Mouse (Mus musculus) stomach, embryonic 15.5 days (tissue): ENCODE results near the gene Ttll6. TPM values are rescaled to one million over a fixed set of nuclear protein-coding genes. Genes with fewer than 3 reads are reported as not detected.

Source experiments
- ATAC-seq: fragments of 200-750 bp; cut with Nextera tagmentation; 2 replicates; pipeline ENCODE4 v1.8.0; 2017; ENCODE audit warnings: low read depth, moderate number of reproducible peaks, moderate TSS enrichment; ENCODE audit not compliant: insufficient read depth, low FRiP score
- H3K27ac ChIP-seq: fragments of 300-500 bp; sonication (generic); 2 replicates; pipeline ENCODE4 v1.5.1; 2015; ENCODE audit warnings: mild to moderate bottlenecking, inconsistent platforms
- H3K27me3 ChIP-seq: fragments of 300-500 bp; sonication (generic); replicated peaks from 2 replicates; pipeline ENCODE4 v1.6.1; 2015; ENCODE audit warnings: inconsistent platforms
- H3K36me3 ChIP-seq: fragments of 300-500 bp; sonication (generic); 2 replicates; pipeline ENCODE4 v1.6.1; 2015; ENCODE audit warnings: inconsistent platforms
- H3K4me1 ChIP-seq: fragments of 300-500 bp; sonication (generic); 2 replicates; pipeline ENCODE4 v1.6.1; 2015; ENCODE audit warnings: inconsistent platforms
- H3K4me2 ChIP-seq: fragments of 300-500 bp; sonication (generic); 2 replicates; pipeline ENCODE4 v1.6.1; 2015; ENCODE audit warnings: mild to moderate bottlenecking, inconsistent platforms
- H3K4me3 ChIP-seq: fragments of 300-500 bp; sonication (generic); replicated peaks from 2 replicates; pipeline ENCODE4 v1.5.1; 2015; ENCODE audit warnings: inconsistent platforms
- H3K9ac ChIP-seq: fragments of 300-500 bp; sonication (generic); 2 replicates; pipeline ENCODE4 v1.6.1; 2015; ENCODE audit warnings: inconsistent platforms
- H3K9me3 ChIP-seq: fragments of 300-500 bp; sonication (generic); 2 replicates; pipeline ENCODE4 v1.6.1; 2016; ENCODE audit warnings: inconsistent platforms
- WGBS: fragments of 180-500 bp; shearing (Covaris S2); methylation state at CpG from one replicate; pipeline ENCODE4 v1.1.7; 2015; 5-methylcytosine and 5-hydroxymethylcytosine counted together
- polyA plus RNA-seq: library from polyadenylated mRNA; unstranded; fragments of >200 nt; fragmentation: Nextera tagmentation; extraction: Ambion mirVana; gene quantifications from 2 replicates; pipeline ENCODE4 v1.2.1, GENCODE M21; 2015

Gene Ttll6
- polyA plus RNA-seq, 1 experiment from 2014 or later: 0.31 TPM

GRCm38 (mm10) chr11:96199181-96200086 lies 65.8 kb downstream of the Ttll6 start:
- H3K27me3 ChIP-seq: peaks cover 94% of the 10 kb centered on the region
- H3K9ac ChIP-seq: no peak overlapping the region
- no peak overlapping the region for H3K4me2 ChIP-seq
- H3K4me1 ChIP-seq: no peaks in the 10 kb centered on the region
- no peak overlapping the region for H3K4me3 ChIP-seq
- WGBS: 4% methylated on average over 22 of the region's 22 CpGs
- H3K36me3 ChIP-seq: no peaks in the 10 kb centered on the region
- ATAC-seq: no peak
- no peaks in the 10 kb centered on the region; the same call in 1 of the 2 replicates for H3K9me3 ChIP-seq
- no peak overlapping the region for H3K27ac ChIP-seq

- Histone ChIP-seq H3K9ac (no peak overlapping the region), H3K27me3 (peaks cover 90% of the 10 kb centered on the region), H3K4me3 (no peak overlapping the region), H3K36me3 (no peaks in the 10 kb centered on the region), H3K4me1 (no peaks in the 10 kb centered on the region), H3K9me3 (no peaks in the 10 kb centered on the region; the same call in 1 of the 2 replicates), H3K27ac (no peak overlapping the region), H3K4me2 (no peak overlapping the region)
- ATAC-seq: no peak
- under 1% methylated on average over 14 of the region's 14 CpGs for WGBS
Observed at GRCm38 (mm10) chr11:96200183-96200655, 66.6 kb downstream of the Ttll6 start.

GRCm38 (mm10) chr11:96201741-96202140 lies 68.2 kb downstream of the Ttll6 start:
- H3K27ac ChIP-seq: no peak overlapping the region
- no peaks in the 10 kb centered on the region for H3K4me1 ChIP-seq
- no peak overlapping the region for H3K4me3 ChIP-seq
- ATAC-seq: no peak
- H3K27me3 ChIP-seq: peaks cover 89% of the 10 kb centered on the region
- H3K36me3 ChIP-seq: no peaks in the 10 kb centered on the region
- H3K9ac ChIP-seq: no peak overlapping the region
- no peaks in the 10 kb centered on the region; the same call in 1 of the 2 replicates for H3K9me3 ChIP-seq
- no peak overlapping the region for H3K4me2 ChIP-seq

- Histone ChIP-seq H3K4me1 (no peaks in the 10 kb centered on the region), H3K4me2 (no peak overlapping the region), H3K27ac (no peak overlapping the region), H3K36me3 (no peaks in the 10 kb centered on the region), H3K4me3 (no peak overlapping the region), H3K27me3 (peaks cover 89% of the 10 kb centered on the region), H3K9me3 (no peaks in the 10 kb centered on the region; the same call in 1 of the 2 replicates), H3K9ac (no peak overlapping the region)
- no peak for ATAC-seq
- WGBS: 1% methylated on average over 14 of the region's 14 CpGs
Observed at GRCm38 (mm10) chr11:96202401-96203081, 69.0 kb downstream of the Ttll6 start.

- Histone ChIP-seq H3K27me3 (peaks cover 89% of the 10 kb centered on the region), H3K27ac (no peak overlapping the region), H3K4me2 (no peak overlapping the region), H3K4me1 (no peaks in the 10 kb centered on the region), H3K9ac (no peak overlapping the region), H3K4me3 (no peak overlapping the region), H3K9me3 (no peaks in the 10 kb centered on the region; the same call in 1 of the 2 replicates), H3K36me3 (no peaks in the 10 kb centered on the region)
- ATAC-seq: no peak
- WGBS: 2% methylated on average over 37 of the region's 37 CpGs
Observed at GRCm38 (mm10) chr11:96203182-96203788, 69.7 kb downstream of the Ttll6 start.

- Histone ChIP-seq H3K4me3 (no peak overlapping the region), H3K9me3 (no peaks in the 10 kb centered on the region; the same call in 1 of the 2 replicates), H3K27ac (no peak overlapping the region), H3K27me3 (peaks cover 89% of the 10 kb centered on the region), H3K4me1 (no peaks in the 10 kb centered on the region), H3K36me3 (no peaks in the 10 kb centered on the region), H3K9ac (no peak overlapping the region), H3K4me2 (no peak overlapping the region)
- under 1% methylated on average over 16 of the region's 16 CpGs for WGBS
- no peak for ATAC-seq
Observed at GRCm38 (mm10) chr11:96203789-96204186, 70.2 kb downstream of the Ttll6 start.

- no peak overlapping the region for H3K27ac ChIP-seq
- 3% methylated on average over 11 of the region's 11 CpGs for WGBS
Observed at GRCm38 (mm10) chr11:96204351-96204750, 70.8 kb downstream of the Ttll6 start.

GRCm38 (mm10) chr11:96205426-96206131 lies 72.0 kb downstream of the Ttll6 start:
- H3K27me3 ChIP-seq: peaks cover 81% of the 10 kb centered on the region
- H3K4me3 ChIP-seq: no peak overlapping the region
- no peak overlapping the region for H3K9ac ChIP-seq
- no peak for ATAC-seq
- H3K9me3 ChIP-seq: no peaks in the 10 kb centered on the region; the same call in 1 of the 2 replicates
- H3K4me2 ChIP-seq: no peak overlapping the region
- no peaks in the 10 kb centered on the region for H3K36me3 ChIP-seq
- no peak overlapping the region for H3K27ac ChIP-seq
- no peaks in the 10 kb centered on the region for H3K4me1 ChIP-seq
- 5% methylated on average over 15 of the region's 15 CpGs for WGBS

More at GRCm38 (mm10) chr11:96204351-96204750, 70.8 kb downstream of the Ttll6 start:
- H3K36me3 ChIP-seq: no peaks in the 10 kb centered on the region
- ATAC-seq: no peak
- no peak overlapping the region for H3K4me2 ChIP-seq
- H3K4me3 ChIP-seq: no peak overlapping the region
- H3K27me3 ChIP-seq: peaks cover 89% of the 10 kb centered on the region
- no peak overlapping the region for H3K9ac ChIP-seq
- no peaks in the 10 kb centered on the region; the same call in 1 of the 2 replicates for H3K9me3 ChIP-seq
- H3K4me1 ChIP-seq: no peaks in the 10 kb centered on the region

Other genes starting within 250 kb of the Ttll6 start
- 8.9 and 9.6 TPM in 2 replicates for gene B4galnt2, start 218.9 kb upstream of the Ttll6 start, polyA plus RNA-seq
- 27.8 and 31.0 TPM in 2 replicates for gene Igf2bp1, start 127.8 kb upstream of the Ttll6 start, polyA plus RNA-seq
- gene Gip, start 109.2 kb upstream of the Ttll6 start, polyA plus RNA-seq: 2.3 and 2.9 TPM in 2 replicates
- 87.6 and 98.6 TPM in 2 replicates for gene Snf8, start 98.9 kb upstream of the Ttll6 start, polyA plus RNA-seq
- 38.2 and 39.7 TPM in 2 replicates for gene Ube2z, start 68.4 kb upstream of the Ttll6 start, polyA plus RNA-seq
- 718 and 882 TPM in 2 replicates for gene Atp5g1, start 58.1 kb upstream of the Ttll6 start, polyA plus RNA-seq
- 0.13 and 0.18 TPM in 2 replicates for gene Calcoco2, start 21.8 kb upstream of the Ttll6 start, polyA plus RNA-seq
- 0.05 TPM in 1 of 2 replicates, not detected in the other for gene Hoxb13, start 60.5 kb downstream of the Ttll6 start, polyA plus RNA-seq
- gene Hoxb9, start 137.7 kb downstream of the Ttll6 start, polyA plus RNA-seq: 0.13 and 0.35 TPM in 2 replicates
- 1.1 and 1.9 TPM in 2 replicates for gene Hoxb8, start 148.1 kb downstream of the Ttll6 start, polyA plus RNA-seq
- gene Hoxb7, start 152.8 kb downstream of the Ttll6 start, polyA plus RNA-seq: 7.0 and 9.1 TPM in 2 replicates
- 7.5 and 10.7 TPM in 2 replicates for gene Hoxb6, start 158.7 kb downstream of the Ttll6 start, polyA plus RNA-seq
- gene Hoxb5, start 169.6 kb downstream of the Ttll6 start, polyA plus RNA-seq: 17.6 and 17.9 TPM in 2 replicates
- 3.4 and 3.6 TPM in 2 replicates for gene Hoxb4, start 184.5 kb downstream of the Ttll6 start, polyA plus RNA-seq
- 2.5 and 2.7 TPM in 2 replicates for gene Hoxb3, start 189.5 kb downstream of the Ttll6 start, polyA plus RNA-seq
- gene Hoxb2, start 216.7 kb downstream of the Ttll6 start, polyA plus RNA-seq: 20.3 and 21.0 TPM in 2 replicates
- 0.10 TPM in 1 of 2 replicates, not detected in the other for gene Hoxb1, start 232.0 kb downstream of the Ttll6 start, polyA plus RNA-seq